Mouse (Mus musculus) lung, adult 2 months (tissue): ENCODE measurements at regions not wholly inside any gene's neighbourhood (a gene's known extent, or its start where the extent isn't known, plus 50 kb on each side); places are given as distances from the start of the nearest gene placed in this dataset.

Experiments
- CTCF ChIP-seq: fragments of 200-500 bp; IDR thresholded peaks from 2 replicates; pipeline ENCODE4 v1.5.1; 2011; ENCODE audit warnings: mild to moderate bottlenecking, low read length, control low read depth; ENCODE audit not compliant: insufficient read depth
- POLR2A ChIP-seq: fragments of 200-500 bp; IDR thresholded peaks from 2 replicates; pipeline ENCODE4 v1.6.1; 2011; ENCODE audit warnings: low read depth, mild to moderate bottlenecking, control low read depth, low read length, borderline replicate concordance; ENCODE audit errors: extremely low read depth

- TF ChIP-seq CTCF = no peak
- no peak for TF ChIP-seq POLR2A
These were observed 79.3 kb upstream of the Tet2 start for GRCm38 (mm10) chr3:133624079-133624875.
